Mouse (Mus musculus): ENCODE measurements around the gene Git2.

The Git2 gene

GRCm38 (mm10) chr5:114761980-114762379 lies 13.3 kb downstream of the Git2 start:
- DNase-seq: no peak

DNA sequence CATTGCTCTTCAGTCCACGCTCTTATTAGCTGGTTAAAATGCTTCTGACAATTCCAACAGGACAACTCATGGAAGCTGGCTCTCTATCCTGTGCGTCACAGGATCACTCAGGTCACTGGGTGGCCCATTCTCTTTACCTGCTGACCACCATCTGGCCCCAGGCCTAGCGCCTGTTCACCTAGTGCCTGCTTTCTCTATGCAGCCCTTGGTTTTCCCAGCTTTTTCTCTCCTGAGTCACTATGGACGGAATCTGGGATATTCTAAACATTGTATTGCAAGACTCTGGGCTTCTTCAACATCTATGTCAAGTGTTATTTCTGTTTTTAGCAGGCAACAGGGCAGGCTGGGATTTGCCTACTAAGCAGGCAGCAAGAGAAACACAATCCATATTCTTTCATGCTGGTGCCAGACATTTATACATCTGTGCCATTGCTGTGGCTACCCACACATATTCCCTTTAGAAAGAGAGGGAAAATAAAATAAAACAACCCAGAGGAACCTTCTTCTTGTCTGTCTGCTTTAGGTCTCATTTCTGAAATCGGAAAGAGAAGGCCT lies 15.7 kb downstream of the Git2 start:
- no peak for DNase-seq

DNA sequence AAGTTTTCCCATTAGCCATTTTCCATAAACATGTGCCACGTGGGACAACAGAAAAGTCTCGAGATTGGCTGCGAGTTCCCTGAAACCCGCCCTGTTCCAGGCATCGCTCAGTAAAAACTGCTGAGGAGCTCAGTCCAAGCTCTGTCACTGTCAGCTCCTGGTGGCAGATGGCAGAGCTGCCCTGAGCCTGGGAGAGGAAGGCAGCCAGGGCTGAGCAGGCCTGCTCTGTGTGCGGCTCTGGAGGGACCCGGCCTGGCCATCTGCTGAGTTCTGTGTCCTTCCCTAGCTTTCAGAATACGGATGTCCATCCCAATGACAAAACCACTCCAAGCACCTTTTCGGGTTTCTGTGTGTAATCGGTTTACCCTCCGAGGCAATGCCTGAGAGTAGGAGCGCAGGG lies 21.9 kb downstream of the Git2 start:
- no peak for DNase-seq

GRCm38 (mm10) chr5:114752397-114752796 lies 22.9 kb downstream of the Git2 start:
- no peak for DNase-seq

GRCm38 (mm10) chr5:114750325-114750724 lies 25.0 kb downstream of the Git2 start:
- DNase-seq: no peak

DNA sequence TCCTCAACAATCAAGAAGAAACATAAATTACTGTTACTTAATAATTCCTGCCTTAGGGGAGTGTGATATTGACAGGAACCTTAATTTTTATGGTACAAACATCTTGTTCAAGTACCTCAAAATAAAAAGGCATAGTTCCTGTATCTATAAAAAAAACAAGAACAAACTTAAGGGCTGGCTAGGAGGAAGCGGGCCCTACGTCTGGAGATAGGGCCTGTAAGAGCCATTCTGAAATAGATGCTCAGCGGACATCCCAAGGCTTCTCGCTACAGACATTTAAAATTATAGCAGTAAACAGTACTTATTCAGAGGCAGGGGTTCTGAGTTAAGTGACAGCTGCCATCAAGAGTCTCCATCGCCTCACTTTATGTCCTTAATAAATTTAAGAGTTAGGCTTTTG lies 27.8 kb downstream of the Git2 start:
- no peak for DNase-seq

- DNase-seq: no peak
These were observed 28.4 kb downstream of the Git2 start for GRCm38 (mm10) chr5:114746886-114747285.

DNA sequence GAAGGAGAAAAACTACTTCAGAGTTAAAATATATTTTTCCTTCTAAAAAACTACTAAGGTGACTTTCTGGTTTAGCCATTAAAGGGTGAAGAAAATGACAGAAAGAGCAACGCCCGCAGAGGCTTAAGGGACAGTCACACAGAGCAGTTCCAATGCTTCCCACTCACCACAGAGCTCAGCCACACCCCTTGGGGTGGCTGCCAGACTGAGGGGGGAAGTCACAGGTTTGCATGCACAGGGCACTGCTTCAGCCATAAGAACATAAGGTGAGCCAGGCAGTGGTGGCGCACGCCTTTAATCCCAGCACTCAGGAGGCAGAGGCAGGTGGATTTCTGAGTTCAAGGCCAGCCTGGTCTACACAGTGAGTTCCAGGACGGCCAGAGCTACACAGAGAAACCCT lies 29.7 kb downstream of the Git2 start:
- DNase-seq: no peak

GRCm38 (mm10) chr5:114743697-114744090 lies 31.6 kb downstream of the Git2 start:
- DNase-seq: no peak

GRCm38 (mm10) chr5:114742998-114743696 lies 32.2 kb downstream of the Git2 start:
- DNase-seq: no peak

- DNase-seq: no peak
These were observed 32.7 kb downstream of the Git2 start for GRCm38 (mm10) chr5:114742572-114742971.

GRCm38 (mm10) chr5:114740595-114740994 lies 34.7 kb downstream of the Git2 start:
- no peak for DNase-seq

- no peak for DNase-seq
These were observed 36.5 kb downstream of the Git2 start for GRCm38 (mm10) chr5:114738707-114739241.

DNA sequence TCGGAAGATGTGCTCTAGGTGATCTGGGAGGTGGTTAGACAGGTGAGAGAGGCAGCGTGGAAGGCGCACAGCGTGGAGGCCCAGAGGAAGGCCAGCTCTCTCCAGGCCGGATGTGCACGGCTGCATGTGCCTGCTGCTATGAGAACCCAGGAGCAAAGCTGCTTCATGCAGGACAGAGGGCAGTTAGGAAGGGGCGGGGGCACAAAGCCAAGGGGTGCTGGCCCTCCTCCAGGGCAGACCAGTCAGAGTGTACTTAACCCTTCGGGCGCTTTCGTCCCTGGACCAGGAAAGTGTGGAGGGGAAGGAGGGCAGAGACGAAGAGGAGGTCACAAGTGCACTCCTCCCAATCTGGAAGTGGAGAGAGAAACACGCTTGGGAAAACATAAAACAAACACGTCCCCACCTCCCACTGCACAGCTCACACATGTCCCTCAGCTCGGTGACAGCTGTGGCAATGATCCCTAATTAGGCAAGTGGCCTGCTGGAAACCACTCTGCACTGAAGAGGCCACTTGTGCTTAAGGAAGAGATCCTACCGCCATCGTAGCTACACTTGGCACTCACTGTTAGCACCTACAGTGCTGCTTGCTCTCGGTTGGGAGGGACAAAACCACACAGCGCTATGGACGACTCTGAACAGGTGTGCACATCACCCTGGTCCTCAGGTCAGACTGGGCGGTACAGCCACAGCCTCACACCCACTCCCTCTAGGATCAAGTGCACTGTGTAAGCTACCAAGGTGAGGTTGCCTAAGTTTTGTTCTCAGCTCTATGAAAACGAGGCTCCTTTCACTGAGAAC lies 38.0 kb downstream of the Git2 start:
- no peak for DNase-seq

- DNase-seq: no peak
These were observed 41.7 kb downstream of the Git2 start for GRCm38 (mm10) chr5:114733606-114734005.

- no peak for DNase-seq
These were observed 43.3 kb downstream of the Git2 start for GRCm38 (mm10) chr5:114731969-114732368.

DNA sequence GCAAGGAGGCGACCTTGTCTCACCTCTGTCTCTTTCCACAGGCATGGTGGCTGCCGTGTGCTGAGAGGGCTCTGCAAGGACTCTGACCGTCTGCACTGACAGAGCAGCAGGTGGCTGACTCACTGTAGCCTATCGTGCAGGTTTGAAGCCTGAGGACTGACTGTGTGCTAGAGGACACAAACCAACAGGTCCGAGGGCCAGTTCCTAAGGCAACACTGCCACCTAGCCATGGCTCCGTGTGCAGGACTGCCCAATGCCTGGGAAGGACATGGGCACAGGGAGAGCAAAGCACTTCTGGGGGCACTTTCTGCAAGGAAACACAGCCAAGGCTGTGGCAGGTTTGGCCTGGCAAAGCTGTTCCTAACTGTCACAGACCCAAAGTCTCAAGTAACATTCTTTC lies 43.8 kb downstream of the Git2 start:
- DNase-seq: no peak

- no peak for DNase-seq
These were observed 45.2 kb downstream of the Git2 start for GRCm38 (mm10) chr5:114730129-114730528.

DNA sequence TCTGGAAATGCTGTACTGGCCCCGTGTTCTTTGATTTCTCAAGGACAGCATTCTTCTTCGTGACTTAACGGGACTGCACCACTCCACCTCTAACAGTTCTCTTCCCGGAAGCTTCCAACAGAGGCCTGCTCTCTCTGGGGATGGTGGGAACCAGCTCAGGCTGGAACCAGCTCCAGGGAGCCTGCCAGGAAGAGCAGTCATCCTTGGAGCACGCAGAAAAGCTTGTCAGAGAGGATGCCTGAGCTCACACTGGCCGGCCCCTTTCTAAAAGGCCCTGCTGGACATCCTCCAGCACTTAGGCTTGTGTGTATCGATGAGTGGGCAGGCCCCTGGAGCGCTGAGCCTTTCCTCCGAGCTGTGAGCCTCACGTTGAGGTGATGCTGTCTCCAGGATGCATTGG lies 47.2 kb downstream of the Git2 start:
- DNase-seq: no peak

GRCm38 (mm10) chr5:114722846-114723245 lies 52.5 kb downstream of the Git2 start:
- DNase-seq: no peak

GRCm38 (mm10) chr5:114721969-114722368 lies 53.3 kb downstream of the Git2 start:
- no peak for DNase-seq

DNA sequence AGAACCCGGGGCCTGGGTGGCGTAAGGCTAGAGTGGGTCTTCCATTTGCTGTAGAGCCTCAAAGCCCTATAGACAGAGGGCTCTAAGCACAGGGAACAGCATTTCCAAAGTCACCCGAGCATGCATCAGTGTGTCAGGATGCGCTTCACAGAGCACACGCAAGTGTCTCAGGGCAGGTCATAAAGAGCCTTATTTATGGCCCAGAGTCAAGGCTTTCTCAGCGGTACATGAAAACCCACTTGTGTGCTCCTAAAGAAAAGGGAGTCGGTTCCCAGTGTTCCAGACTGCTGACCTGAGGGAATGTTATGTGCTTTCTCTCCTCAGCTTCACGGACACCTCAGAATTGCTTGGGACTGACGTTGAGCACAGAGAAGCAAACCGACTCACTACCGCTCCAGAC lies 54.5 kb downstream of the Git2 start:
- no peak for DNase-seq

DNA sequence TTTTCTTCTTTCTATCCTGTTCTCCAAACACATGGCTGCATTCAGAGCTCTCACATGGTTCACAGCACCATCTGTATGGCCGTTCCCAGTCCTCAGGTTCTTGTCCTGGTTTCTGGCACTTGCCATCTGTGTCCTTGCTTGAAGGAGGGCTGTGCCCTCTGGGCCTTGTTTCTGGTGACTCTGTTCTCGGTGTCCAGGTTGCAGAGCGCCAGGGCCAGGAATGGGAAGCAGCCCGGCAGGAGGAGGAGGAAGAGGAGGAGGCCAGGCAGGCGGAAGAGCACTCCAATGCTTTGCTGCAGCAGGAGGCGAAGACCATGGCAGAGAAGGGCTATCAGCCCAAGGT lies 55.4 kb downstream of the Git2 start:
- no peak for DNase-seq

Measured in liver (tissue).